Mouse (Mus musculus) heart, adult 9 months (tissue): ENCODE results near the gene Zfr2.

ENCODE experiments used
- DNase-seq, 2 experiments: peaks; one replicate each; pipeline ENCODE4 v3.0.0; 2022; ENCODE audit warnings: low spot score in 2 of 2

Zfr2 gene

GRCm38 (mm10) chr10:81247804-81248203 lies 14.8 kb downstream of the Zfr2 start:
- no peak for DNase-seq

GRCm38 (mm10) chr10:81249442-81249841 lies 16.5 kb downstream of the Zfr2 start:
- DNase-seq: no peak

GRCm38 (mm10) chr10:81252424-81253419 lies 19.8 kb downstream of the Zfr2 start, which contains the start of gene Matk:
Matk (plus strand) TSS chr10:81252935.
- DNase-seq: no peak

GRCm38 (mm10) chr10:81254886-81255285 lies 21.9 kb downstream of the Zfr2 start:
- DNase-seq: no peak

GRCm38 (mm10) chr10:81257158-81258039 lies 24.4 kb downstream of the Zfr2 start:
- DNase-seq: no peak

- DNase-seq: no peak
Observed at GRCm38 (mm10) chr10:81259225-81259884, 26.4 kb downstream of the Zfr2 start.

GRCm38 (mm10) chr10:81261025-81261424 lies 28.1 kb downstream of the Zfr2 start:
- no peak for DNase-seq

- DNase-seq: no peak
Observed at GRCm38 (mm10) chr10:81265540-81265939, 32.6 kb downstream of the Zfr2 start.

GRCm38 (mm10) chr10:81266211-81267105 lies 33.5 kb downstream of the Zfr2 start, which contains the start of the genes Mrpl54 and Apba3:
Mrpl54 (minus strand) TSS chr10:81266934.
Apba3 (plus strand) TSS chr10:81266960.
- peak; percentile 97 to 98 for DNase-seq

- peak; percentile 92 to 93 for DNase-seq
Observed at GRCm38 (mm10) chr10:81268056-81268455, 35.1 kb downstream of the Zfr2 start.

- no peak for DNase-seq
Observed at GRCm38 (mm10) chr10:81268643-81269412, 35.9 kb downstream of the Zfr2 start.

GRCm38 (mm10) chr10:81272356-81272755 lies 39.4 kb downstream of the Zfr2 start:
- DNase-seq: no peak

GRCm38 (mm10) chr10:81273842-81274241 lies 40.9 kb downstream of the Zfr2 start:
- no peak for DNase-seq

- no peak for DNase-seq
Observed at GRCm38 (mm10) chr10:81277676-81278075, 44.7 kb downstream of the Zfr2 start.

GRCm38 (mm10) chr10:81279496-81279895 lies 46.5 kb downstream of the Zfr2 start:
- no peak for DNase-seq

GRCm38 (mm10) chr10:81284189-81284588 lies 51.2 kb downstream of the Zfr2 start:
- DNase-seq: no peak

- no peak for DNase-seq
Observed at GRCm38 (mm10) chr10:81284719-81285118, 51.8 kb downstream of the Zfr2 start.

- DNase-seq: peak; percentile 81 to 83
Observed at GRCm38 (mm10) chr10:81285694-81286450, 52.9 kb downstream of the Zfr2 start.

GRCm38 (mm10) chr10:81286586-81286985 lies 53.6 kb downstream of the Zfr2 start:
- DNase-seq: no peak
